Mouse (Mus musculus) midbrain, embryonic 11.5 days (tissue): Measurements from ENCODE around the gene Cabp2. TPM values are rescaled to one million over a fixed set of nuclear protein-coding genes. Genes with fewer than 3 reads are reported as not detected.
"Not testable (repeated sequence)": the region's sequence is repeated elsewhere in the genome, so short reads cannot be mapped to it uniquely, and the experiment has no call there.

Experiments
- ATAC-seq: fragments of 200-750 bp; cut with Nextera tagmentation; 2 replicates; pipeline ENCODE4 v1.8.0; 2017; ENCODE audit warnings: moderate TSS enrichment, moderate library complexity; ENCODE audit not compliant: low FRiP score
- DNase-seq: peaks from one replicate; pipeline ENCODE4 v3.0.0; 2015; ENCODE audit warnings: low spot score; ENCODE audit errors: missing footprints
- H3K27ac ChIP-seq: fragments of 300-500 bp; sonication (generic); 2 replicates; pipeline ENCODE4 v1.5.1; 2014; ENCODE audit warnings: low read depth, low read length
- H3K27me3 ChIP-seq: fragments of 300-500 bp; sonication (generic); 2 replicates; pipeline ENCODE4 v1.6.1; 2014; ENCODE audit warnings: mild to moderate bottlenecking, low read length, moderate library complexity, mixed read lengths; ENCODE audit not compliant: control insufficient read depth, insufficient read depth
- H3K36me3 ChIP-seq: fragments of 300-500 bp; sonication (generic); 2 replicates; pipeline ENCODE4 v1.6.1; 2014; ENCODE audit warnings: mild to moderate bottlenecking, low read length, moderate library complexity, mixed read lengths; ENCODE audit not compliant: control insufficient read depth, insufficient read depth
- H3K4me1 ChIP-seq: fragments of 300-500 bp; sonication (generic); 2 replicates; pipeline ENCODE4 v1.6.1; 2014; ENCODE audit warnings: low read length; ENCODE audit not compliant: control insufficient read depth, insufficient read depth
- H3K4me2 ChIP-seq: fragments of 300-500 bp; sonication (generic); 2 replicates; pipeline ENCODE4 v1.6.1; 2014; ENCODE audit warnings: mild to moderate bottlenecking, moderate library complexity
- H3K4me3 ChIP-seq: fragments of 300-500 bp; sonication (generic); 2 replicates; pipeline ENCODE4 v1.5.1; 2014; ENCODE audit warnings: low read depth, low read length
- H3K9ac ChIP-seq: fragments of 300-500 bp; sonication (generic); 2 replicates; pipeline ENCODE4 v1.6.1; 2014; ENCODE audit warnings: low read length
- H3K9me3 ChIP-seq: fragments of 300-500 bp; sonication (generic); 2 replicates; pipeline ENCODE4 v1.6.1; 2016; ENCODE audit warnings: low read length; ENCODE audit not compliant: control insufficient read depth
- WGBS: fragments of 180-500 bp; shearing (Covaris S2); extraction: QIAGEN DNeasy Blood & Tissue Kit; methylation state at CpG from one replicate; pipeline ENCODE4 v1.1.7; 2014; 5-methylcytosine and 5-hydroxymethylcytosine counted together
- polyA plus RNA-seq: library from polyadenylated mRNA; unstranded; fragments of >200 nt; fragmentation: Nextera tagmentation; extraction: Ambion mirVana; gene quantifications from 2 replicates; pipeline ENCODE4 v1.2.1, GENCODE M21; 2014

Cabp2 gene
- polyA plus RNA-seq, 1 experiment from 2014 or later = not detected

- ATAC-seq = no peak
- no peak overlapping the region for H3K9ac ChIP-seq
- no peak overlapping the region for H3K4me2 ChIP-seq
- WGBS = 82% methylated on average over 14 of the region's 14 CpGs
- H3K27ac ChIP-seq = no peak overlapping the region
- peak; percentile 74 for DNase-seq
- no peaks in the 10 kb centered on the region for H3K27me3 ChIP-seq
- no peaks in the 10 kb centered on the region for H3K9me3 ChIP-seq
- no peaks in the 10 kb centered on the region for H3K36me3 ChIP-seq
- 0 out of 2 replicates have a peak, but pooled peaks cover 4% of the 10 kb centered on the region for H3K4me1 ChIP-seq
- no peak overlapping the region for H3K4me3 ChIP-seq
Measured at GRCm38 (mm10) chr19:4042124-4042523, 39.3 kb upstream of the Cabp2 start.

- not testable (repeated sequence) for H3K27me3 ChIP-seq, H3K4me3 ChIP-seq, H3K9me3 ChIP-seq, H3K9ac ChIP-seq, H3K36me3 ChIP-seq, H3K27ac ChIP-seq, H3K4me1 ChIP-seq, H3K4me2 ChIP-seq, ATAC-seq
- 89% methylated on average over 5 of the region's 5 CpGs for WGBS
- DNase-seq = peak; percentile 77
Measured at GRCm38 (mm10) chr19:4044109-4044508, 37.3 kb upstream of the Cabp2 start.

- no peaks in the 10 kb centered on the region for H3K27me3 ChIP-seq
- no peaks in the 10 kb centered on the region for H3K36me3 ChIP-seq
- ATAC-seq (no peak), DNase-seq (peak; percentile 85)
- H3K27ac ChIP-seq = no peak within 1 kb of the TSS
- no peaks in the 10 kb centered on the region for H3K9me3 ChIP-seq
- H3K4me2 ChIP-seq = peak within 1 kb of the TSS; percentile 15; the same call in 1 of the 2 replicates
- WGBS = 65% methylated on average over 16 of the region's 16 CpGs
- no peak within 1 kb of the TSS for H3K9ac ChIP-seq
- H3K4me3 ChIP-seq = no peak within 1 kb of the TSS
- H3K4me1 ChIP-seq = no peaks in the 10 kb centered on the region
Measured at GRCm38 (mm10) chr19:4045966-4046865, 35.2 kb upstream of the Cabp2 start, which contains the start of gene Gstp2. TSS of gene Gstp2 (minus strand) at chr19:4046023.

GRCm38 (mm10) chr19:4046866-4047254 lies 34.5 kb upstream of the Cabp2 start:
- peak; percentile 53 for DNase-seq

GRCm38 (mm10) chr19:4047859-4048258 lies 33.5 kb upstream of the Cabp2 start:
- no peak overlapping the region for H3K4me2 ChIP-seq
- H3K27ac ChIP-seq = no peak overlapping the region
- 17% methylated on average over 4 of the region's 4 CpGs for WGBS
- no peaks in the 10 kb centered on the region for H3K27me3 ChIP-seq
- no peaks in the 10 kb centered on the region for H3K4me1 ChIP-seq
- H3K36me3 ChIP-seq = no peaks in the 10 kb centered on the region
- DNase-seq (peak; percentile 96), ATAC-seq (no peak)
- no peak overlapping the region for H3K9ac ChIP-seq
- no peaks in the 10 kb centered on the region for H3K9me3 ChIP-seq
- H3K4me3 ChIP-seq = no peak overlapping the region

More at GRCm38 (mm10) chr19:4046866-4047254, 34.5 kb upstream of the Cabp2 start:
- no peaks in the 10 kb centered on the region for H3K4me1 ChIP-seq
- H3K4me2 ChIP-seq = no peak overlapping the region
- WGBS = 86% methylated on average over 8 of the region's 8 CpGs
- no peak overlapping the region for H3K4me3 ChIP-seq
- H3K27me3 ChIP-seq = no peaks in the 10 kb centered on the region
- no peak for ATAC-seq
- no peak overlapping the region for H3K27ac ChIP-seq
- H3K9me3 ChIP-seq = no peaks in the 10 kb centered on the region
- H3K36me3 ChIP-seq = no peaks in the 10 kb centered on the region
- H3K9ac ChIP-seq = no peak overlapping the region

GRCm38 (mm10) chr19:4049069-4049468 lies 32.3 kb upstream of the Cabp2 start:
- H3K4me2 ChIP-seq, ATAC-seq, H3K36me3 ChIP-seq, H3K9me3 ChIP-seq, H3K27me3 ChIP-seq, H3K27ac ChIP-seq, H3K4me3 ChIP-seq, H3K4me1 ChIP-seq, H3K9ac ChIP-seq: not testable (repeated sequence)
- peak; percentile 10 for DNase-seq
- WGBS = 85% methylated on average over 5 of the region's 5 CpGs

GRCm38 (mm10) chr19:4051016-4051415 lies 30.4 kb upstream of the Cabp2 start:
- ATAC-seq (no peak), DNase-seq (peak; percentile 41)
- Histone ChIP-seq H3K9me3 (no peaks in the 10 kb centered on the region), H3K27me3 (no peaks in the 10 kb centered on the region), H3K4me1 (no peaks in the 10 kb centered on the region), H3K27ac (no peak overlapping the region), H3K4me3 (no peak overlapping the region), H3K4me2 (no peak overlapping the region), H3K9ac (no peak overlapping the region), H3K36me3 (no peaks in the 10 kb centered on the region)
- 90% methylated on average over 5 of the region's 5 CpGs for WGBS

GRCm38 (mm10) chr19:4051741-4052515 lies 29.4 kb upstream of the Cabp2 start:
- DNase-seq = peak; percentile 96
- Histone ChIP-seq H3K4me2 (no peak overlapping the region), H3K9ac (no peak overlapping the region), H3K9me3 (no peaks in the 10 kb centered on the region), H3K4me3 (no peak overlapping the region), H3K27me3 (no peaks in the 10 kb centered on the region), H3K36me3 (no peaks in the 10 kb centered on the region), H3K4me1 (no peaks in the 10 kb centered on the region), H3K27ac (no peak overlapping the region)
- ATAC-seq = no peak
- 56% methylated on average over 10 of the region's 10 CpGs for WGBS

GRCm38 (mm10) chr19:4052516-4053030 lies 28.8 kb upstream of the Cabp2 start:
- WGBS = 79% methylated on average over 5 of the region's 5 CpGs
- DNase-seq = peak; percentile 64
- Histone ChIP-seq H3K4me3 (no peak overlapping the region), H3K4me1 (no peaks in the 10 kb centered on the region), H3K27me3 (no peaks in the 10 kb centered on the region), H3K9ac (no peak overlapping the region), H3K4me2 (no peak overlapping the region), H3K36me3 (no peaks in the 10 kb centered on the region), H3K27ac (no peak overlapping the region), H3K9me3 (no peaks in the 10 kb centered on the region)
- ATAC-seq = no peak
